Mouse (Mus musculus) embryonic facial prominence, embryonic 11.5 days (tissue): ENCODE data around the gene Txnrd2. TPM values are rescaled to one million over a fixed set of nuclear protein-coding genes. Genes with fewer than 3 reads are reported as not detected.

ENCODE experiments used
- ATAC-seq: fragments of 200-750 bp; cut with Nextera tagmentation; replicated peaks from 2 replicates; pipeline ENCODE4 v1.8.0; 2017; ENCODE audit warnings: low read depth; ENCODE audit not compliant: insufficient number of reproducible peaks, low FRiP score, low TSS enrichment
- DNase-seq: peaks from one replicate; pipeline ENCODE4 v3.0.0-alpha.2; 2015; ENCODE audit warnings: low spot score
- H3K27ac ChIP-seq: fragments of 300-500 bp; sonication (generic); replicated peaks from 2 replicates; pipeline ENCODE4 v1.5.1; 2014; ENCODE audit warnings: mild to moderate bottlenecking, low read depth, low read length, control low read depth
- H3K27me3 ChIP-seq: fragments of 300-500 bp; sonication (generic); 2 replicates; pipeline ENCODE4 v1.6.1; 2014; ENCODE audit warnings: mild to moderate bottlenecking, low read length, moderate library complexity, mixed read lengths; ENCODE audit not compliant: control insufficient read depth, insufficient read depth
- H3K36me3 ChIP-seq: fragments of 300-500 bp; sonication (generic); replicated peaks from 2 replicates; pipeline ENCODE4 v1.6.1; 2014; ENCODE audit warnings: low read depth, mild to moderate bottlenecking, low read length, moderate library complexity, mixed read lengths; ENCODE audit not compliant: control insufficient read depth, insufficient read depth
- H3K4me1 ChIP-seq: fragments of 300-500 bp; sonication (generic); 2 replicates; pipeline ENCODE4 v1.6.1; 2014; ENCODE audit warnings: low read length, mixed read lengths; ENCODE audit not compliant: control insufficient read depth, insufficient read depth
- H3K4me2 ChIP-seq: fragments of 300-500 bp; sonication (generic); 2 replicates; pipeline ENCODE4 v1.6.1; 2014; ENCODE audit warnings: low read depth, mild to moderate bottlenecking, control low read depth, low read length, moderate library complexity
- H3K4me3 ChIP-seq: fragments of 300-500 bp; sonication (generic); 2 replicates; pipeline ENCODE4 v1.5.1; 2014; ENCODE audit warnings: low read depth, low read length, control low read depth
- H3K9ac ChIP-seq: fragments of 300-500 bp; sonication (generic); replicated peaks from 2 replicates; pipeline ENCODE4 v1.6.1; 2014; ENCODE audit warnings: mild to moderate bottlenecking, control low read depth, low read length
- H3K9me3 ChIP-seq: fragments of 300-500 bp; sonication (generic); replicated peaks from 2 replicates; pipeline ENCODE4 v1.6.1; 2016; ENCODE audit warnings: mild to moderate bottlenecking, low read length, inconsistent platforms, mixed read lengths; ENCODE audit not compliant: control insufficient read depth
- WGBS: fragments of 180-500 bp; shearing (Covaris S2); extraction: QIAGEN DNeasy Blood & Tissue Kit; methylation state at CpG from one replicate; pipeline ENCODE4 v1.1.7; 2014; 5-methylcytosine and 5-hydroxymethylcytosine counted together
- polyA plus RNA-seq: library from polyadenylated mRNA; unstranded; fragments of >200 nt; fragmentation: Nextera tagmentation; extraction: Ambion mirVana; gene quantifications from 2 replicates; pipeline ENCODE4 v1.2.1, GENCODE M21; 2014

Txnrd2 gene
- 15.8 and 15.9 TPM in 2 replicates for polyA plus RNA-seq

- peak within 1 kb of the TSS; percentile 84 for H3K4me3 ChIP-seq
- H3K9me3 ChIP-seq: no peaks in the 10 kb centered on the region
- peak within 1 kb of the TSS; percentile 52 for H3K27ac ChIP-seq
- H3K9ac ChIP-seq: peak within 1 kb of the TSS; percentile 91
- H3K36me3 ChIP-seq: no peaks in the 10 kb centered on the region
- H3K4me2 ChIP-seq: peak within 1 kb of the TSS; percentile 78
- H3K27me3 ChIP-seq: no peaks in the 10 kb centered on the region
- no peaks in the 10 kb centered on the region; the same call in 1 of the 2 replicates for H3K4me1 ChIP-seq
- ATAC-seq (peak; percentile 82), DNase-seq (peak; percentile 63)
- under 1% methylated on average over 51 of the region's 52 CpGs for WGBS
These were observed at the start of gene Txnrd2 for GRCm38 (mm10) chr16:18426215-18426791. Gene Txnrd2, plus strand, starts transcription at chr16:18426384.

- ATAC-seq (0 out of 2 replicates have a peak, but pooled peaks have one; percentile 34), DNase-seq (no peak)
- 23% methylated on average over 3 of the region's 3 CpGs for WGBS
- H3K4me1 ChIP-seq: no peaks in the 10 kb centered on the region
- H3K9me3 ChIP-seq: no peaks in the 10 kb centered on the region
- H3K4me2 ChIP-seq: no peak overlapping the region
- H3K36me3 ChIP-seq: no peaks in the 10 kb centered on the region
- no peaks in the 10 kb centered on the region for H3K27me3 ChIP-seq
- no peak overlapping the region for H3K4me3 ChIP-seq
- H3K9ac ChIP-seq: no peak overlapping the region
- H3K27ac ChIP-seq: no peak overlapping the region
These were observed 49.0 kb upstream of the Txnrd2 start for GRCm38 (mm10) chr16:18377203-18377602.

GRCm38 (mm10) chr16:18378489-18378888 lies 47.7 kb upstream of the Txnrd2 start:
- H3K4me1 ChIP-seq: no peaks in the 10 kb centered on the region
- no peak overlapping the region for H3K4me3 ChIP-seq
- ATAC-seq (no peak), DNase-seq (no peak)
- H3K4me2 ChIP-seq: no peak overlapping the region
- H3K36me3 ChIP-seq: no peaks in the 10 kb centered on the region
- no peaks in the 10 kb centered on the region for H3K9me3 ChIP-seq
- H3K27ac ChIP-seq: no peak overlapping the region
- WGBS: 18% methylated on average over 1 of the region's 1 CpGs
- H3K9ac ChIP-seq: no peak overlapping the region
- no peaks in the 10 kb centered on the region for H3K27me3 ChIP-seq

- H3K27ac ChIP-seq: no peak overlapping the region
- H3K9ac ChIP-seq: no peak overlapping the region
- H3K4me2 ChIP-seq: no peak overlapping the region
- ATAC-seq (no peak), DNase-seq (no peak)
- H3K4me3 ChIP-seq: no peak overlapping the region
- H3K36me3 ChIP-seq: no peaks in the 10 kb centered on the region
- no peaks in the 10 kb centered on the region for H3K9me3 ChIP-seq
- WGBS: 74% methylated on average over 8 of the region's 8 CpGs
- no peaks in the 10 kb centered on the region for H3K27me3 ChIP-seq
- H3K4me1 ChIP-seq: no peaks in the 10 kb centered on the region; the same call in 1 of the 2 replicates
These were observed 46.7 kb upstream of the Txnrd2 start for GRCm38 (mm10) chr16:18379338-18380001.

GRCm38 (mm10) chr16:18380495-18381063 lies 45.6 kb upstream of the Txnrd2 start:
- Histone ChIP-seq H3K4me1 (no peaks in the 10 kb centered on the region; the same call in 1 of the 2 replicates), H3K9ac (no peak overlapping the region)
- DNase-seq: peak; percentile 70

GRCm38 (mm10) chr16:18381621-18382258 lies 44.4 kb upstream of the Txnrd2 start:
- ATAC-seq: peak; percentile 50
- 45% methylated on average over 6 of the region's 6 CpGs for WGBS
- no peaks in the 10 kb centered on the region; the same call in 1 of the 2 replicates for H3K4me1 ChIP-seq

More at GRCm38 (mm10) chr16:18380495-18381063, 45.6 kb upstream of the Txnrd2 start:
- no peak overlapping the region for H3K4me3 ChIP-seq
- 24% methylated on average over 6 of the region's 6 CpGs for WGBS
- no peak overlapping the region; the same call in 1 of the 2 replicates for H3K27ac ChIP-seq
- no peak overlapping the region for H3K4me2 ChIP-seq
- ATAC-seq: peak; percentile 66
- H3K9me3 ChIP-seq: no peaks in the 10 kb centered on the region
- no peaks in the 10 kb centered on the region for H3K27me3 ChIP-seq
- no peaks in the 10 kb centered on the region for H3K36me3 ChIP-seq

GRCm38 (mm10) chr16:18383045-18383726 lies 43.0 kb upstream of the Txnrd2 start:
- H3K4me3 ChIP-seq: no peak overlapping the region
- no peak overlapping the region for H3K9ac ChIP-seq
- no peak overlapping the region; the same call in 1 of the 2 replicates for H3K27ac ChIP-seq
- no peaks in the 10 kb centered on the region for H3K36me3 ChIP-seq
- WGBS: 63% methylated on average over 9 of the region's 9 CpGs
- H3K27me3 ChIP-seq: no peaks in the 10 kb centered on the region
- DNase-seq: no peak
- no peaks in the 10 kb centered on the region for H3K9me3 ChIP-seq
- no peaks in the 10 kb centered on the region; the same call in 1 of the 2 replicates for H3K4me1 ChIP-seq
- ATAC-seq: no peak
- H3K4me2 ChIP-seq: no peak overlapping the region

More at GRCm38 (mm10) chr16:18381621-18382258, 44.4 kb upstream of the Txnrd2 start:
- Histone ChIP-seq H3K9me3 (no peaks in the 10 kb centered on the region), H3K27me3 (no peaks in the 10 kb centered on the region), H3K4me2 (no peak overlapping the region), H3K27ac (0 out of 2 replicates have a peak overlapping the region, but pooled peaks have one; percentile 38), H3K36me3 (no peaks in the 10 kb centered on the region), H3K4me3 (no peak overlapping the region), H3K9ac (no peak overlapping the region; the same call in 1 of the 2 replicates)
- peak; percentile 80 for DNase-seq
